Mouse (Mus musculus) cerebellum, adult 9-10 months (tissue): ENCODE measurements around the gene Mfng.

Source experiments
- DNase-seq: peaks from one replicate; pipeline ENCODE4 v3.0.0; 2022

Mfng gene

GRCm38 (mm10) chr15:78773290-78773729 is at the start of gene Mfng:
TSS of gene Mfng (minus strand) at chr15:78773475.
- DNase-seq: no peak

DNA sequence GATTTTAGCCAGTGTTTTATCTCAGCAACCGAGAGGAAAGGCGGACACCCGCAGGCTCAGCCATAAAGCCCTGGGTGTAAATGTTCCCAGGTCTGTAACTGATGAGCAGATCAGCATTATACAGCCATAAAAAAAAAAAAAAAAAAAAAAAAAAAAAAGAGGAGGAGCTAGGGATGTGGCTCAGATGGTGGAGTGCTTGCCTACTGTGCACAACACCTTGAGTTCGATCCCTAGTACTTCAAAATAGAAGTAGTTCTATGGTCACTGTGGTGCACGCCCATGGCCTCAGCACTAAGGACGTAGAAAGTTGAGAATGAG is 42.8 kb upstream of the Mfng start:
- no peak for DNase-seq

GRCm38 (mm10) chr15:78815314-78816073 is 42.2 kb upstream of the Mfng start:
- no peak for DNase-seq

DNA sequence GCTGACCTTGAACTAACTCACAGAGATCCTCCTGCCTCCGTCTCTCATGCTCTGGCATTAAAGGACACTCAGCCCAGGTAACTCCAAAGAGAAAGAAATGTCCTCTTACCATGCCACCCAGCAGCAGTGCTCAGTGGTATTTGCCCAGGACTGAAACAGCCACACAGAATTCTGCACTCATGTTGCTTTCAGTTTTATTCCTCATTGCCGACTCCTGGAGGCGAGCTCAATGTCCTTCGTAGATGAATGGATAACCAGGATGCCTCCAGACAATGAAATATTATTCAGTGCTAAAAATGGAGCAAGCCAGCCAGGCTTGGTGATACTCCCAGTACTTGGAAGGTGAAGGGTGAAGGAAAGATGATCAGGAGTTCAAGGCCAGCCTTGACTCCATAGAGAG is 40.3 kb upstream of the Mfng start:
- no peak for DNase-seq

DNA sequence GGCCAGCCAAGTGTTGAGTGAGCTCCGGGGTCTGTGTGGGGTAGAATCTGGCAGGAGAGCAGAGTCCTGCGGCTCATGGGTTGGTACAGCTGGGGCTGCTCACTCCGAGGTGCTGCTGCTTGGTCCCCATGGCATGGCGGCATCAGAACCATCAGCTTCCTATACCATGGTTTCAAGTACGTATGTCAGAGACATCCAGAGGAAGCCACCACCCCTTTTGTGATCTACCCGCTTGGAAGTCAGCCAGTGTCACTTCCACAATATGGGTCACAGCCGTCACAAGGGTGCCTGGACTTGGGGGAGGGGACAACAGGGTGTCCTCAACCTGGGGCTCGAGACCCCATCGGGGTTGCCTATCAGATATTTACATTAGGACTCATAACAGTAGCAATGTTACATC is 36.9 kb upstream of the Mfng start:
- DNase-seq: no peak

- no peak for DNase-seq
Observed at GRCm38 (mm10) chr15:78809739-78810138, 36.5 kb upstream of the Mfng start.

DNA sequence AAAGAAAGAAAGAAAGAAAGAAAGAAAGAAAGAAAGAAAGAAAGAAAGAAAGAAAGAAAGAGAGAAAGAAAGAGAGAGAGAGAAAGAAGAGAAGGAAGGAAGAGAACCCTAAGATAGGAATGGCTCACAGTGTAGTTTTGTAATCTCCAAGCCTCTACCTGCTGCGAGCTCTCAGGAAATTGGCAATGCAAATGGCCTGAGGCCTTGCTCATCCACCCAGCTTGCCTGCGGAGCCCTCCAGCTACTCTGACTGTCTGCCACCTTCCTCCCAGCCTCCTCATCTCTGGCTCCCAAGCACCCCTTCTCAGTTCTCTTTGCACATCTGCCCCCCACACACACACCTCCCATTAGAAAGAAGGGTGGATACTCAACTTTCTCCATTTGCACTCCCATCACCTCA is 35.7 kb upstream of the Mfng start:
- DNase-seq: no peak

GRCm38 (mm10) chr15:78807141-78807540 is 33.9 kb upstream of the Mfng start:
- no peak for DNase-seq

DNA sequence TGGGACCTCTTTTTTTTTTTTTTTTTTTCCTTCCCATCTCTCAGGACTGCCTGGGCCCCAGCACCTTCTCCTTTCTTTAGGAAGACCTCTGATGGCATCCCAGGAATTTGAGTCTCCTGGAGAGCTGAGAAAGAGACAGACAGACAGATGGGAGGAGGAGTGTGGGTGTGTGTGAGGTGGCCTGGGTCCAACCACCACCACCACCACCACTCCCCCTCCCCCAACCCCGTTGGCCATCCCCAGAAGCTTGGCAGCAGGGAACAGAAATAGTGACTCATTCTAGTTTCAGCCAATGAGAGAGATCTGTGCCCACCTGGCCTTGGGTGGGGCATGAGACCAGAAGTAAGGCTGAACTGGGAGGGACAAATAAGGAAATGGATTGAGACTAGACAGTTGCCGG is 33.3 kb upstream of the Mfng start:
- no peak for DNase-seq

- DNase-seq: no peak
Observed at GRCm38 (mm10) chr15:78805351-78805750, 32.1 kb upstream of the Mfng start.

GRCm38 (mm10) chr15:78804326-78804725 is 31.1 kb upstream of the Mfng start:
- no peak for DNase-seq

GRCm38 (mm10) chr15:78803499-78803900 is 30.2 kb upstream of the Mfng start:
- DNase-seq: no peak

DNA sequence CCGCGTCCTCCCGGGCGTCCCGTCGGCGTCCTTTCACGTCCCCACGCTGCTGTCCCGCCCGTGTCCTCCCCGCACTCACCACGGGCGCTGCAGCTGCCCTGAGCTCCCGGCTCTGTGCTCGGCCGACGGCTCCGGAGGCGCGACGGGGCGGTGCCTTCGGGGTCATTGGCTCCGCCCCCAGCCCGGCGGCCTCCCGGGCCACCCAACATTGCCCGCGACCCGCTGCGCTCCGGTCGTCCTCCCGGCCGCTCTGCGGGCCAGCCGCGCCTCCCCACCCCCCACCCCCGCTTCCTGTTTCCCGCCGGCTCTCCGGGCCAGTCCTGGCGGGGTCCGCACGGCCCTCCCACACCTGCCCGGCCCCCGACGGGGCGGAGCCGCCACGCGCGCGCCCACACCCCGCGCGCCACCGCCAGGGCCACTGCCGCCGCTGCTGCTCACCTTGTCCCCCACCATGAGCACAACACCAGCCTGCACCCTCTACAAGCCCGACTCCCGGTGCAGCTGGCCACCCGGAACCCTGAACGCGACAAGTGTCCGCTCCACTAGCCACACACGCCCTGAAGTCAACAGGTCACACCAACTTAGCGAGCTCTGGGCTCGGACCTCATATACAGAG is 29.6 kb upstream of the Mfng start, which contains the start of gene Card10:
Gene Card10, minus strand, starts transcription at position 267 of the 616 bp plus-strand sequence.
- DNase-seq: no peak

DNA sequence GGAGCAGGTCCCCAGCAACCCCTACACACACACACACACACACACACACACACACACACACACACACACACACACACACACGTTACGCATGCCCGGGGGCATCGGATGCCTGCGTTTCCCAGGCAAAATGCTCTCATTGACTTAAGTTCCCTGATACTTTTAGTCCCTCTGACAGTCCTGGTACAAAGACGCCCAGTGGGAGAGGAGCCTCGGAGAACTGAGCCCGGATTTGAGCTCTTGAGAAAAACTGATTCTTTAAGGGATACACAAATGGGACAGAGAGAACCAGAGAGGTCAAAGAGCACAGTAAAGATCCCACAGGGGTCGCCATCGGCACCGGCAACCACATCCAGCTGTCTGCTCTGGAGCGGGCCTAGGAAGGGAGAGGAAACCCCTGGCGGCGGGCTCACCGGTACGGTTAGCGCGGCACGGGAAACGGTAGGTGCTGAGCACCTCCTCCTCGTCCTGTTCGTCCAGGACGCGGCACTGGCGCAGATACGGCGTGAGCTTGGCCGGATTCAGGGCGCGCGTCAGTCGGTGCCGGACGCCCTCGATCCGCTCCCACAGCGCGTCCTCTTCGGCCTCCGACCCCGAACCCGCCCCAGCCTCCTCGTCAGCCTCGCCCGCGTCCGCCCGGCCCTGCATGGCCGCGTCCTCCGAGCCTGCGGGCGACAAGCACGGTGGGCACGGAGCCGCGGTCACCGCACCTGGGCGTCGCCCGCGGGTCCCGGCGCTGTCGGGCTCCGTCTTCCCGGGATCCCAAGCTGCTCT is 28.9 kb upstream of the Mfng start:
- DNase-seq: no peak

- no peak for DNase-seq
Observed at GRCm38 (mm10) chr15:78801571-78801970, 28.3 kb upstream of the Mfng start.

DNA sequence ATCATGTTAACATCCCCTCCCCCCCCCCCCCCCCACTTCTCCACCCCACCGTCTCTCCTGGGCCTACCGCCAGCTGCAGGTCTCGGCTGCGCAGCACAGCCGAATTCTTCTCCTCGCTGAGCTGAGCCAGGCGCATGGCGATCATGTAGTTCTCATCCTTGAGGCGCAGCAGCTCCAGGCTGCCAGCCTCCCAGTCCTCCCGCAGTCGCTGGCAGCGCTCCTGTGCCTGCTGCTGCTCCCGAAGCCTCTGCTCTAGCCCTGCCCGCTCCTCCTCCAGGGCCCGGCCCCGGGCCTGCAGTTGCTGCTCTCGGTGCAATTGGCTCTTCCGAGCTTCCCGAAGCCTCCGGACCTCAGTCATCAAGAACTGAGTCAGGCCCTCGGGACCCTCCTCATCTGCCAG is 25.8 kb upstream of the Mfng start:
- no peak for DNase-seq

DNA sequence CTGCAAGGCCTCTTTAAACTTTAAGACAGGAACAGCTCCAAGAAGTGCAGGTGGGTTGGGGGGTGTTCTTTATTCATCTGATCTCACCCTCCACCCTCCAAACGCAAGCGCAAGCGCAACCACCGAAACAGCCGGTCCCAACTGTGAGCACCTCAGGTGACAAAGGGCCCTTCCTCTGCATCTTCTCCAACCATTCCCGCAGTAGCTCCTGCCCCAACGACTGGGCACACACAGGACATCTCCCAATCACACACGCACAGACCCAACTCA is 23.7 kb upstream of the Mfng start:
- DNase-seq: no peak

- DNase-seq: no peak
Observed at GRCm38 (mm10) chr15:78796196-78797059, 23.2 kb upstream of the Mfng start.

- no peak for DNase-seq
Observed at GRCm38 (mm10) chr15:78790990-78791389, 17.7 kb upstream of the Mfng start.

GRCm38 (mm10) chr15:78790451-78790850 is 17.2 kb upstream of the Mfng start:
- DNase-seq: no peak

DNA sequence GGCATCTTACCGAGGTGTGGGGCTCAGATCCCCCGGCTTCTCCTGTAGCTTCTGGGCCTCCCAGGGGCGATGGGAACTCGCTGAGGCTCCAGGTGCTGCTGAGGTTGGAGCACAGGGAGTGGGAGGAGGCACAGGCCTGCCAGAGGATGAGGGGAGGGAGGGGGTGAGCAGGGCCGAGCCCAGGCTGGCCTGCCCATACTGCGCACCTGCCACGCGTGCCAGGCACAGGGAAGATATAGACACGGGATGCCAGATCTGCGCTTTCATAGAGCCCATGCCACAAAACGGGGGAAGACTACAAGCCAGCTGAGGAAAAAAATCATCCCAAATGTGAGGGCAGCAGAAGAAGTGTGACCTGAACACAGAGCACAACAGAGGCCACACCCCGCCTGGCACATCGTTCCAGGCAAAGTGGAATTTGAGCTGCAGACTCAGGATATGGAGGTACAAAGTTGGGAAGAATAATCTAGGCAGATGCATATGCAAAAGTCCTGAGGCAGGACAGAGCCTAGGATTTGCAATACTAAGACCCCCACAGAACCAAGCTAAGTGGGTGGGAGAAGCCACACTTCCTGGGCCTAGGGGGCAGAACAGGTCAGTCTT is 16.5 kb upstream of the Mfng start:
- no peak for DNase-seq

GRCm38 (mm10) chr15:78788042-78788441 is 14.8 kb upstream of the Mfng start:
- DNase-seq: no peak
